Mouse (Mus musculus): ENCODE data around the gene Sirt6. TPM values are rescaled to one million over a fixed set of nuclear protein-coding genes. Genes with fewer than 3 reads are reported as not detected.

Sirt6 gene
- polyA plus RNA-seq, 1 experiment from 2014 or later: 27.0 TPM

GRCm38 (mm10) chr10:81575208-81575631, 52.4 kb downstream of the Sirt6 start:
- no peak for ATAC-seq (replicated peaks; ENCODE audit: low FRiP score, low read depth)
- peaks cover 4% of the 10 kb centered on the region; the same call in 1 of the 2 replicates for H3K36me3 ChIP-seq (ENCODE audit: insufficient read depth, low read length)
- 0 out of 2 replicates have a peak, but pooled peaks cover 6% of the 10 kb centered on the region for H3K27me3 ChIP-seq (ENCODE audit: insufficient read depth, low read length)
- H3K4me1 ChIP-seq (replicated peaks; ENCODE audit: insufficient read depth, low read length): peaks cover 26% of the 10 kb centered on the region
- peak overlapping the region; percentile 47 for H3K4me3 ChIP-seq (replicated peaks; ENCODE audit: low read depth, low read length)
- H3K27ac ChIP-seq: peak overlapping the region; percentile 47; the same call in 1 of the 2 replicates
- DNase-seq (ENCODE audit: low spot score): peak; percentile 38
- peak overlapping the region; percentile 57 for H3K9ac ChIP-seq (ENCODE audit: low read depth, low read length)
- H3K9me3 ChIP-seq (replicated peaks; ENCODE audit: low read length): no peaks in the 10 kb centered on the region
- peak overlapping the region; percentile 75 for H3K4me2 ChIP-seq (ENCODE audit: low read length)
- under 1% methylated on average over 22 of the region's 30 CpGs for WGBS
- no peak for TF ChIP-seq CTCF (IDR thresholded peaks at IDR 0.05; ENCODE audit: low read depth)

GRCm38 (mm10) chr10:81574081-81575056, 53.2 kb downstream of the Sirt6 start, which contains the start of gene Tle2:
Gene Tle2 (plus strand): TSS chr10:81574561.
- 26% methylated on average over 10 of the region's 10 CpGs for WGBS
- DNase-seq (ENCODE audit: low spot score): peak; percentile 51
- no peak for TF ChIP-seq CTCF (IDR thresholded peaks at IDR 0.05; ENCODE audit: low read depth)

GRCm38 (mm10) chr10:81572975-81573374, 54.6 kb downstream of the Sirt6 start:
- no peaks in the 10 kb centered on the region for H3K9me3 ChIP-seq (replicated peaks; ENCODE audit: low read length)
- no peak overlapping the region for H3K27ac ChIP-seq
- TF ChIP-seq CTCF (IDR thresholded peaks at IDR 0.05; ENCODE audit: low read depth): no peak
- 0 out of 2 replicates have a peak, but pooled peaks cover 6% of the 10 kb centered on the region for H3K27me3 ChIP-seq (ENCODE audit: insufficient read depth, low read length)
- no peak for ATAC-seq (replicated peaks; ENCODE audit: low FRiP score, low read depth)
- no peak overlapping the region for H3K9ac ChIP-seq (ENCODE audit: low read depth, low read length)
- 21% methylated on average over 9 of the region's 9 CpGs for whole genome bisulfite sequencing
- no peak overlapping the region for H3K4me3 ChIP-seq (replicated peaks; ENCODE audit: low read depth, low read length)
- no peaks in the 10 kb centered on the region for H3K36me3 ChIP-seq (ENCODE audit: insufficient read depth, low read length)
- no peak overlapping the region for H3K4me2 ChIP-seq (ENCODE audit: low read length)
- peaks cover 34% of the 10 kb centered on the region for H3K4me1 ChIP-seq (replicated peaks; ENCODE audit: insufficient read depth, low read length)
- peak; percentile 43 for DNase-seq (ENCODE audit: low spot score)

More at GRCm38 (mm10) chr10:81574081-81575056, 53.2 kb downstream of the Sirt6 start, which contains the start of gene Tle2:
- Histone ChIP-seq H3K27ac (peak within 1 kb of the TSS; percentile 47; the same call in 1 of the 2 replicates), H3K9ac (ENCODE audit: low read depth, low read length) (peak within 1 kb of the TSS; percentile 57), H3K9me3 (replicated peaks; ENCODE audit: low read length) (no peaks in the 10 kb centered on the region), H3K4me1 (replicated peaks; ENCODE audit: insufficient read depth, low read length) (peaks cover 24% of the 10 kb centered on the region), H3K36me3 (ENCODE audit: insufficient read depth, low read length) (peaks cover 4% of the 10 kb centered on the region; the same call in 1 of the 2 replicates), H3K4me3 (replicated peaks; ENCODE audit: low read depth, low read length) (peak within 1 kb of the TSS; percentile 47), H3K4me2 (ENCODE audit: low read length) (peak within 1 kb of the TSS; percentile 75), H3K27me3 (ENCODE audit: insufficient read depth, low read length) (0 out of 2 replicates have a peak, but pooled peaks cover 6% of the 10 kb centered on the region)
- ATAC-seq (replicated peaks; ENCODE audit: low FRiP score, low read depth): no peak

- H3K4me1 ChIP-seq (replicated peaks; ENCODE audit: insufficient read depth, low read length): peaks cover 34% of the 10 kb centered on the region
- no peak for TF ChIP-seq CTCF (IDR thresholded peaks at IDR 0.05; ENCODE audit: low read depth)
- H3K36me3 ChIP-seq (ENCODE audit: insufficient read depth, low read length): no peaks in the 10 kb centered on the region
- H3K9ac ChIP-seq (ENCODE audit: low read depth, low read length): peak overlapping the region; percentile 28; the same call in 1 of the 2 replicates
- H3K27me3 ChIP-seq (ENCODE audit: insufficient read depth, low read length): 0 out of 2 replicates have a peak, but pooled peaks cover 6% of the 10 kb centered on the region
- DNase-seq (ENCODE audit: low spot score) (no peak), ATAC-seq (replicated peaks; ENCODE audit: low FRiP score, low read depth) (no peak)
- H3K9me3 ChIP-seq (replicated peaks; ENCODE audit: low read length): no peaks in the 10 kb centered on the region
- 8% methylated on average over 9 of the region's 9 CpGs for WGBS
- peak overlapping the region; percentile 50 for H3K4me2 ChIP-seq (ENCODE audit: low read length)
- H3K27ac ChIP-seq: peak overlapping the region; percentile 65
- peak overlapping the region; percentile 10; the same call in 1 of the 2 replicates for H3K4me3 ChIP-seq (replicated peaks; ENCODE audit: low read depth, low read length)
These were observed 55.4 kb downstream of the Sirt6 start for GRCm38 (mm10) chr10:81572133-81572671.

Other genes with a start within 250 kb of the Sirt6 start
- 67.5 and 70.6 TPM in 2 replicates for gene Fzr1, start 249.3 kb downstream of the Sirt6 start, polyA plus RNA-seq (2015; fragmentation: Nextera tagmentation; extraction: Ambion mirVana)
- gene Dohh, start 243.4 kb downstream of the Sirt6 start, polyA plus RNA-seq (2015; fragmentation: Nextera tagmentation; extraction: Ambion mirVana): 74.3 and 80.6 TPM in 2 replicates
- gene Gm48551, start 243.3 kb downstream of the Sirt6 start, polyA plus RNA-seq (2015; fragmentation: Nextera tagmentation; extraction: Ambion mirVana): 1.9 and 2.1 TPM in 2 replicates
- gene Gm48552, start 238.8 kb downstream of the Sirt6 start, polyA plus RNA-seq (2015; fragmentation: Nextera tagmentation; extraction: Ambion mirVana): 0.82 and 1.9 TPM in 2 replicates
- gene Smim24, start 234.7 kb downstream of the Sirt6 start, polyA plus RNA-seq (2015; fragmentation: Nextera tagmentation; extraction: Ambion mirVana): 62.4 and 68.6 TPM in 2 replicates
- 62.3 and 72.5 TPM in 2 replicates for gene Nfic, start 172.2 kb downstream of the Sirt6 start, polyA plus RNA-seq (2015; fragmentation: Nextera tagmentation; extraction: Ambion mirVana)
- 0.30 and 0.47 TPM in 2 replicates for gene Celf5, start 145.1 kb downstream of the Sirt6 start, polyA plus RNA-seq (2015; fragmentation: Nextera tagmentation; extraction: Ambion mirVana)
- gene Ncln, start 131.4 kb downstream of the Sirt6 start, polyA plus RNA-seq (2015; fragmentation: Nextera tagmentation; extraction: Ambion mirVana): 56.1 and 63.3 TPM in 2 replicates
- gene S1pr4, start 127.7 kb downstream of the Sirt6 start, polyA plus RNA-seq (2015; fragmentation: Nextera tagmentation; extraction: Ambion mirVana): 1.7 and 1.8 TPM in 2 replicates
- gene Gna15, start 103.6 kb downstream of the Sirt6 start, polyA plus RNA-seq (2015; fragmentation: Nextera tagmentation; extraction: Ambion mirVana): 0.80 and 0.92 TPM in 2 replicates
- 69.5 and 72.3 TPM in 2 replicates for gene Gna11, start 82.6 kb downstream of the Sirt6 start, polyA plus RNA-seq (2015; fragmentation: Nextera tagmentation; extraction: Ambion mirVana)
- gene Aes, start 68.3 kb downstream of the Sirt6 start, polyA plus RNA-seq (2015; fragmentation: Nextera tagmentation; extraction: Ambion mirVana): 566 and 582 TPM in 2 replicates
- gene Tle2, start 53.2 kb downstream of the Sirt6 start, polyA plus RNA-seq (2015; fragmentation: Nextera tagmentation; extraction: Ambion mirVana): 29.2 and 30.8 TPM in 2 replicates
- gene Tle6, start 26.7 kb downstream of the Sirt6 start, polyA plus RNA-seq (2015; fragmentation: Nextera tagmentation; extraction: Ambion mirVana): 7.3 and 9.4 TPM in 2 replicates
- gene BC025920, start 21.5 kb downstream of the Sirt6 start, polyA plus RNA-seq (2015; fragmentation: Nextera tagmentation; extraction: Ambion mirVana): 0.33 and 0.37 TPM in 2 replicates
- 10.2 and 10.7 TPM in 2 replicates for gene Ankrd24, start 743 bp upstream of the Sirt6 start, polyA plus RNA-seq (2015; fragmentation: Nextera tagmentation; extraction: Ambion mirVana)
- 4.0 TPM in 2 replicates for gene Gm10778, start 21.3 kb upstream of the Sirt6 start, polyA plus RNA-seq (2015; fragmentation: Nextera tagmentation; extraction: Ambion mirVana)
- gene Zfp433, start 77.0 kb upstream of the Sirt6 start, polyA plus RNA-seq (2015; fragmentation: Nextera tagmentation; extraction: Ambion mirVana): 12.5 and 17.2 TPM in 2 replicates
- 7.3 and 7.4 TPM in 2 replicates for gene Gm3055, start 143.4 kb upstream of the Sirt6 start, polyA plus RNA-seq (2015; fragmentation: Nextera tagmentation; extraction: Ambion mirVana)
- 2.4 and 2.5 TPM in 2 replicates for gene Gm4767, start 184.4 kb upstream of the Sirt6 start, polyA plus RNA-seq (2015; fragmentation: Nextera tagmentation; extraction: Ambion mirVana)
- 8.6 and 9.0 TPM in 2 replicates for gene Gm32687, start 236.1 kb upstream of the Sirt6 start, polyA plus RNA-seq (2015; fragmentation: Nextera tagmentation; extraction: Ambion mirVana)